Mouse (Mus musculus): ENCODE results near the gene Ptbp3. TPM values are rescaled to one million over a fixed set of nuclear protein-coding genes. Genes with fewer than 3 reads are reported as not detected.
A peak's percentile ranks its signal among the peaks of the same experiment; 100 is the strongest.

Ptbp3 gene
- polyA plus RNA-seq, 1 experiment: 13.6 TPM

- Histone ChIP-seq H3K4me3 (ENCODE audit: control insufficient read depth, low read depth, low read length) (no peak overlapping the region), H3K36me3 (ENCODE audit: control insufficient read depth, insufficient read depth, low read length) (peaks cover 3% of the 10 kb centered on the region), H3K4me1 (ENCODE audit: control insufficient read depth, insufficient read depth, low read length) (no peaks in the 10 kb centered on the region), H3K27ac (ENCODE audit: control insufficient read depth, insufficient read depth, low read depth, low read length) (no peak overlapping the region), H3K27me3 (ENCODE audit: control insufficient read depth, insufficient read depth, low read length) (no peaks in the 10 kb centered on the region)
- no peak for TF ChIP-seq POLR2A (IDR thresholded peaks at IDR 0.05; ENCODE audit: control insufficient read depth, low read depth, low read length)
Measured at GRCm38 (mm10) chr4:59491097-59491496, 58.1 kb downstream of the Ptbp3 start.

DNA sequence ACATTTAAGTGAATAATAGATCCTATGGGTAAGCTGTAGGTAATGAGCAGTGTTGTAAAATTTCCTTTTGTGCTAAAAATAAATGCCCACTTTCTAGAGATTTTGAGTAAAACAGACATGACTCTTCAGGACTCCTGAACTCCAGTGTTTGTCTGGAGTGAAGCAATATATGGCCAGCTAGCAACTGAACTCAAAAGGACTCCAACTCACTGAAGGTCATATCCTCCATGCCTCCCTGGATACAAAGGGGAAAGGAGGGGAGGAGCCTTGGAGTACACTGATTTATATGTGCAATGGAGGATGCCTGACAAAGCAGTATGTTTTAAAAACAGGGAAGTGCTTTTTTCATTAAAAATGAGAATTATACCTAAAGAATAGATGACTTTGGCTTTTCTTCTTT lies 77.9 kb downstream of the Ptbp3 start:
- no peak overlapping the region for H3K4me3 ChIP-seq (ENCODE audit: control insufficient read depth, low read depth, low read length)
- H3K27me3 ChIP-seq (ENCODE audit: control insufficient read depth, insufficient read depth, low read length): no peaks in the 10 kb centered on the region
- H3K36me3 ChIP-seq (ENCODE audit: control insufficient read depth, insufficient read depth, low read length): no peaks in the 10 kb centered on the region
- H3K4me1 ChIP-seq (ENCODE audit: control insufficient read depth, insufficient read depth, low read length): no peaks in the 10 kb centered on the region
- no peak overlapping the region for H3K27ac ChIP-seq (ENCODE audit: control insufficient read depth, insufficient read depth, low read depth, low read length)
- no peak for TF ChIP-seq POLR2A (IDR thresholded peaks at IDR 0.05; ENCODE audit: control insufficient read depth, low read depth, low read length)
- TF ChIP-seq CTCF (IDR thresholded peaks at IDR 0.05; ENCODE audit: control insufficient read depth, insufficient read depth, insufficient replicate concordance, low read depth, low read length): no peak

- H3K4me3 ChIP-seq (ENCODE audit: control insufficient read depth, low read depth, low read length): no peak overlapping the region
- H3K4me1 ChIP-seq (ENCODE audit: control insufficient read depth, insufficient read depth, low read length): no peaks in the 10 kb centered on the region; the same call in 1 of the 2 replicates
- no peaks in the 10 kb centered on the region for H3K27me3 ChIP-seq (ENCODE audit: control insufficient read depth, insufficient read depth, low read length)
- no peaks in the 10 kb centered on the region for H3K36me3 ChIP-seq (ENCODE audit: control insufficient read depth, insufficient read depth, low read length)
- H3K27ac ChIP-seq (ENCODE audit: control insufficient read depth, insufficient read depth, low read depth, low read length): no peak overlapping the region
- TF ChIP-seq POLR2A (IDR thresholded peaks at IDR 0.05; ENCODE audit: control insufficient read depth, low read depth, low read length) (no peak), CTCF (IDR thresholded peaks at IDR 0.05; ENCODE audit: control insufficient read depth, insufficient read depth, insufficient replicate concordance, low read depth, low read length) (no peak)
Measured at GRCm38 (mm10) chr4:59465449-59465848, 83.7 kb downstream of the Ptbp3 start.

DNA sequence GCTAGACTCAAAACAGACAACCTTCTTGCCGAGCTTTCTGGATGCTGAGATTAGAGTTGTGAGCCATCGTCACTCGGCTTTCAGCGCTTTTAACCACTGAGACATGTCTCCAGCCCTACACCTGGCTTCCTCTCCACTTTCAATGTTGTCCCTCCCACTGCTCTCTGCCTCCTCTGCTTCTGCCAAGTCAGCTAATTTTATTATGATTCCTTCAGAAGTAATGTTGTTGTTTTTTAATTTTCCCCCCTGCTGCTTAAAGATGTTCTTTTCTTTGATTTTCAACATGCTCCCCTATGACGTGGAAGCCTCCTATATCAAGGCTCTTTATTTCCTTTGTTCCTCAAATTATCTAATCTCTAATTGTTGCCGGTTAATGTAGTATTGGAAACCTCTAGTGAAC lies 84.5 kb downstream of the Ptbp3 start:
- Histone ChIP-seq H3K27ac (ENCODE audit: control insufficient read depth, insufficient read depth, low read depth, low read length) (no peak overlapping the region), H3K27me3 (ENCODE audit: control insufficient read depth, insufficient read depth, low read length) (no peaks in the 10 kb centered on the region), H3K4me3 (ENCODE audit: control insufficient read depth, low read depth, low read length) (no peak overlapping the region), H3K4me1 (ENCODE audit: control insufficient read depth, insufficient read depth, low read length) (no peaks in the 10 kb centered on the region; the same call in 1 of the 2 replicates), H3K36me3 (ENCODE audit: control insufficient read depth, insufficient read depth, low read length) (no peaks in the 10 kb centered on the region)
- TF ChIP-seq CTCF (IDR thresholded peaks at IDR 0.05; ENCODE audit: control insufficient read depth, insufficient read depth, insufficient replicate concordance, low read depth, low read length) (no peak), POLR2A (IDR thresholded peaks at IDR 0.05; ENCODE audit: control insufficient read depth, low read depth, low read length) (no peak)

DNA sequence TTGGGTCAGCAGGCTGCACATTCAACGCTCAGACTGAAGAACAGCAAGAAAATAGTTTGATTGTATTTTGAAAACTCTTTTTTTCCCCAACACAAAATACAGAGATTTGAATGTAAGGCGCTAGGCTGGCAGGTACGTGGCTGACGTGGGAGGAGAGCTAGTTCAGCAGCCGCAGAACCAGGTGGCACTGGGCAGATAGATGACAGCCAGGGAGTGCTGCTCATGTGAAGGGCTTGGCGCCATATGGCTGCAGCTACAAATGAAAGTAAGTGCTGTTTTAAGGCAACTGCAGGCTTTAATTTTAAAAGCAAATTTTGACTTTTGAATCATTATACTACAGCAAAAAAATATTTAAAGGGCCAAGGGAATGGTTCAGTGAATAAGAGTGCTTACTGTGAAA lies 86.7 kb downstream of the Ptbp3 start:
- TF ChIP-seq POLR2A (IDR thresholded peaks at IDR 0.05; ENCODE audit: control insufficient read depth, low read depth, low read length): no peak
- TF ChIP-seq CTCF (IDR thresholded peaks at IDR 0.05; ENCODE audit: control insufficient read depth, insufficient read depth, insufficient replicate concordance, low read depth, low read length): no peak
- Histone ChIP-seq H3K4me1 (ENCODE audit: control insufficient read depth, insufficient read depth, low read length) (no peaks in the 10 kb centered on the region; the same call in none of the 2 replicates), H3K36me3 (ENCODE audit: control insufficient read depth, insufficient read depth, low read length) (no peaks in the 10 kb centered on the region), H3K27ac (ENCODE audit: control insufficient read depth, insufficient read depth, low read depth, low read length) (no peak overlapping the region), H3K27me3 (ENCODE audit: control insufficient read depth, insufficient read depth, low read length) (no peaks in the 10 kb centered on the region), H3K4me3 (ENCODE audit: control insufficient read depth, low read depth, low read length) (peak overlapping the region; percentile 73)

- Histone ChIP-seq H3K4me3 (ENCODE audit: control insufficient read depth, low read depth, low read length) (peak overlapping the region; percentile 79), H3K36me3 (ENCODE audit: control insufficient read depth, insufficient read depth, low read length) (no peaks in the 10 kb centered on the region), H3K27ac (ENCODE audit: control insufficient read depth, insufficient read depth, low read depth, low read length) (peak overlapping the region; percentile 9; the same call in 1 of the 2 replicates), H3K27me3 (ENCODE audit: control insufficient read depth, insufficient read depth, low read length) (no peaks in the 10 kb centered on the region), H3K4me1 (ENCODE audit: control insufficient read depth, insufficient read depth, low read length) (no peaks in the 10 kb centered on the region; the same call in none of the 2 replicates)
- TF ChIP-seq POLR2A (IDR thresholded peaks at IDR 0.05; ENCODE audit: control insufficient read depth, low read depth, low read length) (peak; percentile 66; the same call in 1 of the 2 replicates), CTCF (IDR thresholded peaks at IDR 0.05; ENCODE audit: control insufficient read depth, insufficient read depth, insufficient replicate concordance, low read depth, low read length) (no peak)
Measured at GRCm38 (mm10) chr4:59461116-59461727, 87.9 kb downstream of the Ptbp3 start.

DNA sequence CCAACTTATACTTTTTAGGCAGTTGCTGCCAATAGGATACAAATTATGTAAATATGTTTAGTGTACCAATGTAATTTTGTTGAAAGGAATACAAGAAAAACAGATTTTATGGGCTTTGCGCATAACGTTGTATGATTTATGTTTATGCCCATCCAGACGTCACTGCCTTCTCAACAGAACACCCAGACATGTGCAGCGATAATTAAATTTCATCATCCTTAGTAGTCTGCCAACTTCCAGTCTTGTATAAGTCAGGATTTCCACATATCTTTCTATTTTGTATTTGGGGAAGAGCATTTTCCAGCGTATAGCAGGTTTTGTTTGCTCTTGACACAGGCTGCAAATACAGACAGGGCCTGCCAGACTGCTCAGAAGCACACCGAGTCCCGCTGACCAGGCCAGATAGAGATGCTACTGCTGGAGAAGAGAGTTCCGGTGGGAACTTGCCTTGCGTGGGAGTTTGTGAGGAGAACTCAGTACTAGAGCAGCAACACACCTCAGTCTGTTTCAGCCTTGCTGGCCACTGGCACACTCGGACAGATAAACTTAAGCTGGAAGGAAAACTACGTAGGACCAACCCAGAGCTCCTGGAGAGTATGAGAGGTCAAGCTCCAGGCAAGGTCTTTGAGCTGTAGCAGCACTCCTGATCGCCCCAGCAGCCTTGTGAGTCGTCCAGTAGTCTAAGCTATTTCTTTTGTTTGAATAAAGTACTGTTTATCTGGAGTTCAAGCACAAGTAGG lies 89.8 kb downstream of the Ptbp3 start:
- TF ChIP-seq CTCF (IDR thresholded peaks at IDR 0.05; ENCODE audit: control insufficient read depth, insufficient read depth, insufficient replicate concordance, low read depth, low read length): no peak
- no peak for TF ChIP-seq POLR2A (IDR thresholded peaks at IDR 0.05; ENCODE audit: control insufficient read depth, low read depth, low read length)
- H3K4me1 ChIP-seq (ENCODE audit: control insufficient read depth, insufficient read depth, low read length): no peaks in the 10 kb centered on the region; the same call in none of the 2 replicates
- H3K4me3 ChIP-seq (ENCODE audit: control insufficient read depth, low read depth, low read length): peak overlapping the region; percentile 65
- no peak overlapping the region for H3K27ac ChIP-seq (ENCODE audit: control insufficient read depth, insufficient read depth, low read depth, low read length)
- H3K36me3 ChIP-seq (ENCODE audit: control insufficient read depth, insufficient read depth, low read length): no peaks in the 10 kb centered on the region
- H3K27me3 ChIP-seq (ENCODE audit: control insufficient read depth, insufficient read depth, low read length): no peaks in the 10 kb centered on the region
